Mouse (Mus musculus): ENCODE data around the gene Insl6.

The Insl6 gene

DNA sequence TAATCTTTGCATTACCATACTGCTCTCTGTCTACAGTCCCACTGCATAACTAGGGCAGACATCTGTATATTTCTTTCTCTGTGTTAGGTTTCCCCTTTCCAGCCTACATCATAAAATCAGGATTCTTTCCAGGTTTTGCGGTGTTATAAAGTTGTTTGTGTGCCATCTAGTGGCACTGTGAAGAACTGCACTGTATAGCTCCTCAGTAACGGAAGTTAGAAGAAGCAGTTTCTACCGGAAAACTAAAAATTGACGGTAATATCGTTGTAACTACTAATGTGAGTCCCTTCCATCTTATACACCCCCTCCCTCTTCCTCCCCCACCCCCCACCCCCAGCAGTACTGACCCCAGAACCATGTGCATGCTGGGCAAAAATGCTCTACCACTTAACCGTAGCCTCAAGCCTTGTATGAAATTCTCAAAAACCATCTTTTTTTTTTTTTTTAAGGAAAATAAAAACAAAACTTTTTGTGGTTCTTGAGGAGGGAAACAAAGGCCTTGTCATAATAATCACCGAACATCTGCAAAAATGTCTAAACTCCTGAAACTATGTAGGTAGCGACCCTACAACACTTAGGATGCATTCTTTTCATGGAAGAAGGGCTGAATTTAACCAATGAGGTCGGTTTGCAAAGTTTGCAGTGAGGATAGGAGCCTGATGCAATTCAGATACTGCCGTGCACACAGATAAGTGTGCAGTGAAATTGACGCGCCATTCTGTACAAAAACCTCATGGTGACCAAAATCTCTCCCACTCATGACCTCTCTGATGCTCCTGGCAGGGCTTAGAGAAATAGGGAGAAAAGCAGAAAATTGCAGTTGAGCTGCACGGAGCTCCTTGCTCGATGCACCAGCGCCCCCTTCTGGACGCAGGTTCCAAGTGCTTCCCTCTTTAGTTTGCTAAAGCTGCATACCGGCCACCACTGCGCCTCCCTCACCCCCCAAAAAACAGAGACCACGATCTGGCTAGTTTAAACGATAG is 30.0 kb upstream of the Insl6 start:
- DNase-seq = peak; percentile 85 to 90

DNA sequence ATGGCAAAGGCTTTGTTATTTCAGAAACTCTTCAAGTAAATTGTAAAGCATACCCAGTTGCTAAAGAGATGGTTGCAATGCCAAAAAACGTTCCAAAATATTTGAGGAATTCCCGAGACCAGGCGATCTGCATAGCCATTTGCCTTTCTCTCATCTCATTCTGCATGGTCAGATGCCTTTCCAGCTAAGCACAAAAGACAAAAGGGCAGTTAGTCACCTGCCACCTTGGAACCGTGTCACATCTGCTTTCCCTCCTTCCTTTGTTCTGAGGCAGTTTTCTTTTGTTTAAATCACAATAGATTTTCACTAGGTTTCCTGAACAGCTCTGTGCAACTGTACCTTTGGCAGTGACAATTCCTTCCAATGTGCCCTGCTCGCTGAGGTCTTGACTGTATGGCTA is 25.8 kb upstream of the Insl6 start:
- no peak for DNase-seq

DNA sequence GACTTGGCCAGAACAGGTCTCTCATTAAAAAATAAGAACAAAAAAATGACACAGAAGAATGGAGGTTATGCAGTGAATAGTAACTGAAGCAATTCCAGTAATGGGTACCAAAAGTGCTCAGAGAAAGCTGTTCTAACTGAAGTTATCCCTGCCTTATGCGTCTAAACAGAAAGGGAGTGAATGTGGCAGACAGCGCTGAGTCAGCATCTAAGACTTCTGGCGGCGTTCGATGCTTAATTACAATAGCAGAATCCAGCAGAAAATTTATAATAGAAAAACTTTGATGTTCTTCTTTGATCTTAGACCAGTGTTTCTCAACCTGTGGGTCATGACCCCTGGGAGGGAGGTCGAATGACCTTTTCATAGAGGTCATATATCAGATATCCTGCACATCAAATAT is 20.5 kb upstream of the Insl6 start:
- no peak for DNase-seq

DNA sequence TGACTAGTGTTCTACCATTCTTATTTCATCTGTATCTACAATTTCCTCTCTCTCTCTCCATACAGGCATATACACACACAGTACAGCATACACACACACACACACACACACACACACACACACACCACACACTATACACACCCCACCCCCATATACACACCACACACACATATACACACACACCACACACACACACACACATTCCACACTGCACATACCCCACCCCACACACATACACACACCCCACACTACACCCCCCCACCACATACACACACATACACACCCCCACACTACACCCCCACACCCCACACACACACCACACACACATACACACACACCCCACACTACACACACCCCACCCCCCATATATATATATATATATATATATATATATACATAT is 19.7 kb upstream of the Insl6 start:
- DNase-seq = no peak

DNA sequence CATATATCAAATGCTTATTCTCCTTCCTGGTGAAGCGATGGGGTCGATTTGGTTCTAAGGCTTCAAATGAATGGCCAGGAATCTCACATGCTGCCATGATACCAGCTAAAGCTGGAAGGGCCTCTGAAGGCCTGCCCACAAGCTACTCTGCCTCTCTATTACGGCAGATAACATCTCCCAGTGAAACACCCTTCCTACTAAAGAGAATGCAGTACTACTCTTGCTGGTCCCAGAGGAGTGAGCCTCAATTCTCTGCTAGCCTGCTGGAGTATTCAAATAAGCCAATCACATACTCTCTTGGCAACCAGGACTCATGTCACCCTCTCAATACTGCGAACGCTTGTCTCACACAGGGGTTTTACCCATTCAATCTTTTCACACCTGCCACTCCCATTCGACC is 17.1 kb upstream of the Insl6 start:
- DNase-seq = no peak

DNA sequence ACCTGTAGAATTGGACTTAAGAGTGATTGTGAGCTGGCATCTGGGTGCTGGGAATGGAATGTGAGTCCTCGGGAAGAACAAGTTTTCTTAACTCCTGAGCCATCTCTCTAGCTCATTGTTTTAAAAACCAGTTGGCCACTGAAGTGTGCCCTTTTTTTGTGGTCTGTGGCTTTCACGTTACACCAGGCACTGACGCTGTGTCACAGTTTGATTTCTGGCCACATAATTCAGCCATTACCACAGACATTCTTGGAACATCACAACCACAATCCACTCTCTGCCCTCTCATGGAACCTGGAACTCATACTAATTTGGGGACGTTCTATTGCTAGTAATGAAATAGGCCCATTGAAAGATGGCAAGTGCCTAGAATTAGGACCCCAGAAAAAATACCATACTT is 15.9 kb upstream of the Insl6 start:
- DNase-seq = no peak

DNA sequence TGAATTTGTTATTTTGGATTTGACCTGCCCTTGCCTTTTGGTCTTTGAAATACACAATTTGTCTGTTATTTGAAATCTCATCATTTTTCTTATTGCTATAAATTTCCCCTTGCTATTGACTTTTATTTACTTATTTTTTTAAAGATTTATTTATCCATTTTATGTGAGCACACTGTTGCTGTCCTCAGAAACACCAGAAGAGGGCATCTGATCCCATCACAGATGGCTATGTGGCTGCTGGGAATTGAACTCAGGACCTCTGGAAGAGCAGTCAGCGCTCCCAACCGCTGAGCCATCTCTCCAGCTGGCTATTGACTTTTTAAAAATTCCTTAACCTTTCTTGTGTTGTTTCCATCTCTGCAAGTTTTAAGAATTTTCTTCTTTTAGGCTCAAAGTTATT is 11.5 kb upstream of the Insl6 start:
- no peak for DNase-seq

DNA sequence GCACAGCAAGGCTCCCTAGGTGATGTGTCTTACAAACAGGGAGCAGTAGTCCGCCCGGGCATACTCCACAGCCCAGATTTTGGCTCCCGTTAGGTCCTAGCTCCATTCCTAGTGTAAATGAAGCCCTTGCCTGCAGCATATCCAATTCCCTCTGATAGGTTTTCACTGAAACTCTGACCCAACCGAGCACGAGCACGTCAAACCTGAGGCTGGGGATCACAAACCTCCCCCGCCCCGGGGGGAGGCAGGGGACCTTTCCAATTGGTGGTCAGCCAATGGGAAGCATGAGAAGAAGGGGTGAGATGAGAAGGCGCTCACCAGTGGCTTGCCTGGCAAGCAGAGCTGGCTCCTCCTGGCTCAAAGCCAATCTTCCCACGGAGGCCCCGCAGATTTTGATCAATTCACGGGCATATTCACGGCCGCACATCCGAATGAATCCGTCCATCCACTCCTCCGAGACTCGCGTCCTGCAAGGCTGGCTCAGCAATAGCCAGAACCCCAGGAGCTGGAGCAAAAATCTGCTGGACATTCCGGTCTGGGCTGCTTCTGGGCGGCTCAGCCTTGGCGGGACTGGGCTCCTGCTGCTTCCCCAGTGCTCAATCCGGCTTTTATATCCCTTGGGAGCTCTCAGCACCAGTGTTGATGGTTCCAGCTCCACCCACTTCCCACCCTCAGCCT is 9.1 kb upstream of the Insl6 start, which contains the start of gene Rln1:
Gene Rln1, minus strand, starts transcription at position 603 of the 678 bp plus-strand sequence.
- peak in 1 of 2 experiments; percentile 26 for DNase-seq

DNA sequence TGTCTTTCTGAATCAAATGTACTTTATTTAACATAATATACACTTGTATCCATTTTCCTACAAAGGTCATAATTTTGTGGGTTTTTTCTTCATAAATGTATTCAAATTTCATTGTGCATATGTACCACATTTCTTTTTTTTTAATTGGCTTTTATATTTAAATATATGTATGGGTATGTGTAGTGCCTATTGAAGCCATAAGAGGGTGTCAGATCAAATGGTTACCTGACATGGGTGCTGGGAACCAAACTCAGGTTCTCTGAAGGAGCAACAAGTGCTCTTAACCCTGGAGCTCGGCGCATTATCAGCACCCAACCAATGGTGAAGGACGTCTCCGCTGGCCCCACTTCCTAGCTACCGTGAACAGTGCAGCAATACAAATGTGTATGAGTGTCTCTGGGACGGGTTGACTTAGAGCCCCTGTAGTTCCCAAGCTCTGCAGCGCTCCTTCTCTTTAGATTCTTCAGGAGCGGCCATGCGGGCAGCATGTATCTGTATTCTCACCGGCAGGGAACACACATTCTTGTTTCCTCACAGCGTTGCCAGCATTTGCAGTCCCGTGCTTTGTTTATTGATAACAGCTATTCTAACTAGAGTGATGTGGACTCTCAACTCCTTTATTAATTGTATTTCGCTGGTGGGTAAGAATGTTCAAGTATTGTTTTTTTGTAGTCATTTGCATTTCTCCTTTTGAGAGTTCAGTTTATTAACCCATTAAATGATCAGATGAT is 1.8 kb upstream of the Insl6 start:
- DNase-seq = no peak

DNA sequence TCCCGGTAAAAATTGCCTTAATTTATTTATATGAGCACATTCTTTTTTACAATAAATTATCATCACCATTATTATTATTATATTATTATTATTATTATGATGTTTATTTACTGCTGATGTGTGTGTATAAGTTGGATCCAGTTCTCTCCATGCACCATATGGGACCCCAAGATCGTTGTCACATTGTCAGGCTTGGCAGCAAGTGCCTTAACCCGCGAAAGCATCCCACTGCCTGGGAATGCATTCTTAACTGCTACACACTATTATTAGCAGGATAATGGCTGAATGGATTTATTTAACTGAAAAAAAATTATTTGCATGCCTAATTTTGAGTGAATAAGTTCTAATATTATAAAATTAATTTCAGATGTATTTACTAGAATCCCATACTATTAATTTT is 1.2 kb upstream of the Insl6 start:
- no peak for DNase-seq

DNA sequence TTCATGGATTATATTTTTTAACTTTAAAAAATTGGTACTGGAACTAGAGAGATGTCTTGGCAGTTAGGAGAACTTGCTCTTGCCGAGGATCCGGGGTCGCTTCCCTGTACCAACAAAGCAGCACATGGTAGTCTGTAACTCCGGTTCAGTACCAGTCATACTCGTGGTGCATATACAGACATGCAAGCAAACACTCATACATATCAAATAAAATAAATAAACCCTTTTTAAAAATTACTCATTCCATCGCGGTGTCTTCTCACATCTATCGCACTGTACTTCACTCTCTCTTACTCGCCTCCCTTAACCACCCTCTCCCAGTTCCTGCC is 660 bp upstream of the Insl6 start:
- no peak for DNase-seq

DNA sequence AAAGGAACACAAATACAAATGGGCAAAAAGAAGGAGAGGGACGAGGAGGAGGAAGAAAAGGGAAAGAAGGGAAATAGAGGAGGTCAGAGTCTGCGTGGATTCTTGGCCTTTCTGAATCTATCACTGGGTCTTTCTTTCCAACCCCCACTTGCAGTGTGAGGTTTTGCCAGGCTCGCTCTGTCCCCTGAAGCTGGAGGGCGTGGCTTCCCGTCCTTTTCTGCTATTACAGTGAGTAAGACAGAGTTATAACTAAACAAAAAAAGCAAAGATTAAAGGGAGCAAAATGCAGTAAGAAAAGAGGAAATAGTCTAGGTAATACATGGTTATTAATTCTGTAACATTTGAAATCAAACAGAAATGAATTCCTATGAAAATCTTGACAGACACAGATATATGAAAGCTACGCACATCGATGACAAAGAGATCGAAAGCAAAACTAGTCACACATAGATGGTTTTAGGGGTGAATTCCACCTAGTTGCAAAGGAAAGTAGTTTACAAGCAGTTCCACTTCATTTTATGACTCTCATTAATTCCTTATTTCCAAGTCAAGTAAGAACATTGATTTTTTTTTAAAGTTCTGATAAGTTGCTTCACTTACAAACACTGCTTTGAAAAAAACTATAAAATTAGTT is 1.6 kb downstream of the Insl6 start:
- DNase-seq = no peak

DNA sequence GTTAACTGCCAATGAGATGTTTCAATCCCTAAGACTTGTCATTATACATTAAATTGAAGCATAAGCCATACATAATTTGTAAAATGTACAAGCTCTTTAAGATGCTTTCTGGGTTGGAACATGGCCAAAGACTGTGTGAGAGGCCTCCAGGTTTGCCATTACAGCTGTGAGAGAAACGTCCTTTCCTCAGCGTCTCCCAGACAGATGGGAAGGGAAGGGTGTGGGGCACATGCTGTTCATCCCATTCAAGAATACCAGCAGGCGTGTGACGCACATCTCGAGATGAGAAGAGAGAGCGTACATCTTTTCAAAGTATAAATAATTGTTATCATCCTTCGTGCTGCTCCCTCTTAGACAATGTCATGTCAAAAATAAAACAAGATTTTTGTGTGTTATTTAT is 12.5 kb downstream of the Insl6 start:
- DNase-seq = no peak

DNA sequence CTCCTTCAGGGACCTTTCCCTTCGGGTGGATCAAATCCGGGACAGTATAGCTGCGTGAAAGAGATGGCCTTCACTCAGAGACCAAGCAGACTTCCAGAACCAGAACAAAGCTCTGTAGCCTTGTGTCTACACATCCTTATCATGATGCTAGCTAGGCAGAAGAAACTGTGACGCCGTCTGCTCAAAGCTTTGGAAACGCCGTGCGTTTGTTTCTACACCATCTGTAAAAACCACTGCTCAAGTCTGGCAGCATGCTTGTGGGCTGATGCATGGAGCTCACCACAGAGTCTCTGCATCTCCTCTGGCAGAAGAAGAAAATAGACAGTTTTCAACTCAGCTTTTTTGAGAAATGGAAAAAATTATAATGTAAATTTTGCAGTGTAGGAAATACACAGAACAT is 13.4 kb downstream of the Insl6 start:
- DNase-seq = no peak

DNA sequence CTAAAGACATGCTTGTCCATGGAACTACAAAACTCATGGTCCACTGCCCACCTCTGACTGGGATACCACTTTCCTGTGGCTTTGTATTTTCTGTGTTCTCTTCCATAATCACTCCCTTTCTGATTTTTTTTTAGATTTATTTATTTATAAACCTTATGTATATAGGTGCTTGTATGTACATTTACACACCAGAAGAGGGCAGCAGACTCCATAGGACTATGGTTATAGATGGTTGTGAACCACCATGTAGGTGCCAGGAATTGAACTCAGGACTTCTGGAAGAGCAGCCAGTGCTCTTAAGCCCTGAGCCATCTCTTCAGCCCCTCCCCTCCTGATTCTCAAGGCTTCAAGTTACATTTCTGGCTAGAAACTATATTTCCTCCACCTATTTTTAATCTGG is 16.3 kb downstream of the Insl6 start:
- no peak for DNase-seq

DNA sequence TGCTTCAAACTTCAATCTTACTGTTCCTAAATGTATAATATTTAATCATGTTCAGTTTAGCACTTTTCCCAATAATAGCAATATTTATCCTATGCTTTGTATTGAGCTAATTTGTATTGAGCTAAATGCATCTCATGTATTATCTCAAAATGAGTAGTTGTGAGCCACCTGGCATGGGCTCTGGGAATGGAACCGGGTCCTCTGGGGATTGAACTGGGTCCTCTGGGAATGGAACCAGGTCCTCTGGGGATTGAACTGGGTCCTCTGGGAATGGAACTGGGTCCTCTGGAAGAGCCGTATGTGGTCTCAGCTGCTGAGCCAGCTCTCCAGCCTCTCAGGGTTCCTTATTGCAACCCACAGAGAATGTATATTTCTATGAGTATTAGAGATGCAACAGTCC is 23.0 kb downstream of the Insl6 start:
- no peak for DNase-seq

DNA sequence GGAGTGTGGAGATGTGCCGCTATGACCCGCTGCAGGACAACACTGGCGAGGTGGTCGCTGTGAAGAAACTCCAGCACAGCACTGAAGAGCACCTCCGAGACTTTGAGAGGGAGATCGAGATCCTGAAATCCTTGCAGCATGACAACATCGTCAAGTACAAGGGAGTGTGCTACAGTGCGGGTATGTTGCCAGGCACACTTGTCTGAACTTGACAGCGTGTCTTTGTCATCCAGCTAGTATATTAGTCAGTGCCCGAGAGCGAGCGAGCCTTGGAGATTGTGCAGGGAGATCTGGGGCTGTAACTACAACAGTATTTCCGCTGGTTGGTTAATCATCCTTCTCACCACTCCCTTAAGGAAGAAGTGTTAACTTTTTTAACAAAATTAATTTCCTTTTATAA is 24.2 kb downstream of the Insl6 start:
- no peak for DNase-seq

DNA sequence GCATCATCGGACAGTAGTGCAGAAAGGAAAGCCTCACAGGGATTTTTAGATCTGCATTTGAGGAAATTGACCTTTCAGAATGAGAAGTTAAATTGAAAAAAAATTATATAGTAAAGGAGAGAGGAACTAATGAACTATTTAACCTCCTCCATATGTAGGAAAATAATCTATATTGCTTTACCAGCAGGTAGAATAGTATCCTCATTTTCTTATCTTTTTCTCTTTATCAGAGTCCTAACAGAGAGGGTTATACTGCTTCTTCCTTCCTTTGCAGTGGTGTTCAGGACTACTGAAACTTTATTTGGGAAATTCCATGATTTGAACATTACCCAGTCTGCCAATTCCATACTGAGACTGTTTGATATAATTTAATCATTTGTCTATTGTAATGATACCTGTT is 27.8 kb downstream of the Insl6 start:
- no peak for DNase-seq

DNA sequence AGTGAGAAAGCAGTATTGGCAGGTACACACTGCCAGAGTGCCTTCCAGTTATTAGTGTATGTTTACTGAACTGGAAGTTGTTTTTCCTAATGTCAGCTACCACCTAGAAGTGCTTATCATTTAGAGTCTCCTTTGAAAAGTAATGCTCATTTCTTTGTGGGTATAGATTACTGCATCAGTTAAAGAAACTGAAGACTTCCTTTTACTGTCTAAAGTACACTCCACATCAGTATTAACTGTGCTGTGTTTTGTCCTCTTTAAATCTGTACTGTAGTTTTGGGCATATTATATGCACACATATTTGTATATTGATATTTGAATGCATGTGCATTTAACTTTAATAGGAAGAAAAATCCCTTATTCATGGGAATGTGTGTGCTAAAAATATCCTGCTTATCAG is 29.0 kb downstream of the Insl6 start:
- no peak for DNase-seq

DNA sequence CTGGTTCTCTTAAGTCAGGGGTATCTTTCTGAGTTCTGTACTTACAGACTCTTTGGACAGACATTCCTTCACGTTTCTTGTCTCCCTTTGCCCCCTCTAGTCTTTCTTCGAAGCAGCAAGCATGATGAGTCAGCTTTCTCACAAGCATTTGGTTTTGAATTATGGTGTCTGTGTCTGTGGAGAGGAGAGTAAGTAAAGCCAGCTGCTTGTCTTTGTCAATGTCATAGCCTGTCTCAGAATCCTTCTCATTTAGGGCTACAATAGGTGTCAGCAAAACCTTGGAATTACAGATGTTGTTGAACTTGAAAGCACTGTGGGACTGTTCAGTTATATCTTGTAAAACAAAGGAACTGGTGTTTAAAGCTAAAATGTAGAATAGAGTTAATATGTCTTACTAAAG is 30.4 kb downstream of the Insl6 start:
- no peak for DNase-seq

DNA sequence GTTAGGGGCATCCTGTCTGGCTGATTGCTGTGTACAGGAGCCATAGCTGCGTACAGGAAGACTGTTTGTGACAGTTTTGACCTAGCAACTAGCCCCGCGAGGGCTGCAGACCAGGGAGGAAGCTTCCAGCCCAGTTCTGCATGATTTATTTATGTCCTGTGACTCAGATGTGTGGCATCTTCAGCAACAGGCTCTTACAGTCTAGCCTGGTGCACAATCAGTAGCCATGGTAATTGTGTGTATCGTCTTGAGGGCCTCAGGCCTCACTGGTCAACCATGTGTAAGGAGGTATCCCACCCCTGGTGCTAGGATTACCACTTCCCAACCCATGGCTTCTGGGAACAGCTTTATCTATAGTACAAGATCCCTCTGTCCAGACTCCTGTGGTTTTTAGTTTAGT is 32.6 kb downstream of the Insl6 start:
- no peak for DNase-seq

DNA sequence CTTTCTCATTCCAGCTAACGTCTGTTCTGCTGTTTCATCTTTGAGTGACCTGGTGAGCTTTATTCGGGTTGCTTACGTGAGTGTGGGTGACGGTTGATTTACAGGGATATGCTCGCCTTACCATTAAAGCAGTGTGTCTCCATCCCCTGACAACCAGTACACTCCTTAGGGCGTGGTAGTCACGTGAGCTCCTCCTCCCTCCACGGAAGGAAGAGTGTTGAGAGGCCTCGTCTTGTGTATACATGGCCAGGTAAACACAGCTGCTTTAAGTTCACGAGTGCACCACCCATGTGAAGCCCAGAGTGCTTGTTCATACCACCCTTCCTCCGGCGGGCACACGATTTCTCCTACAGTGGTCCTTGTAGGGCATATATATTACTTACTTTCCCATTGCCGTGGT is 33.6 kb downstream of the Insl6 start:
- DNase-seq = no peak

DNA sequence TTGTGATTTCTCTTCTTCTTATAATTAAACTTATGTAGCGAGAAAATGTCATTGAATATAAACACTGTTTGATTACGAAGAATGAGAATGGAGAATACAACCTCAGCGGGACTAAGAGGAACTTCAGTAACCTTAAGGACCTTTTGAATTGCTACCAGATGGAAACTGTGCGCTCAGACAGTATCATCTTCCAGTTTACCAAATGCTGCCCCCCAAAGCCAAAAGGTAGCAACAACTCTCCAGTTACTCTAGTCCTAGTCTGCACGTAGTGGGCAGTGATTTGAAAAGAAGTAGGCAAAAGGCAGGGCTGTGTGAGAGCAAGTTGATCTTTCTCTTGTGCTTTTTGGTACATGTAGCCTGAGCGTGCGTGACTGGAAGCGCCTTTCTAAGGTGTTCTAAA is 37.3 kb downstream of the Insl6 start:
- no peak for DNase-seq

Measured in lung, postnatal 4 days (tissue).